Mouse (Mus musculus) ES-E14 (cell line): ENCODE measurements around the gene Gm21962. TPM values are rescaled to one million over a fixed set of nuclear protein-coding genes. Genes with fewer than 3 reads are reported as not detected.

ENCODE experiments used
- DNase-seq: peaks from one replicate; pipeline ENCODE4 v3.0.0-alpha.2; 2013; ENCODE audit warnings: low read depth, low spot score
- H3K27ac ChIP-seq: 2 replicates; pipeline ENCODE4 v1.5.1; 2012; ENCODE audit warnings: low read depth, mild to moderate bottlenecking, low read length, moderate library complexity, mixed read lengths; ENCODE audit not compliant: poor library complexity, insufficient read depth, severe bottlenecking
- H3K36me3 ChIP-seq: 2 replicates; pipeline ENCODE4 v1.6.1; 2012; ENCODE audit warnings: mild to moderate bottlenecking, low read length, moderate library complexity, mixed read lengths; ENCODE audit not compliant: control insufficient read depth, poor library complexity, insufficient read depth, severe bottlenecking
- H3K4me1 ChIP-seq, 2 experiments: fragments of 150-350 bp in 1 of 2; sonication (generic) in 1 of 2; 2 replicates each; pipeline ENCODE4 v1.6.1; 2012; ENCODE audit warnings: low read length in 2 of 2, mild to moderate bottlenecking in 1 of 2, mixed read lengths in 1 of 2; ENCODE audit not compliant: control insufficient read depth in 2 of 2, insufficient read depth in 2 of 2, poor library complexity in 1 of 2
- H3K4me3 ChIP-seq, 2 experiments: fragments of 150-350 bp in 1 of 2; sonication (generic) in 1 of 2; 2 replicates each; pipeline ENCODE4 v1.5.1; 2012; ENCODE audit warnings: low read length in 2 of 2, low read depth in 1 of 2, mild to moderate bottlenecking in 1 of 2, mixed read lengths in 1 of 2; ENCODE audit not compliant: insufficient read depth in 1 of 2, poor library complexity in 1 of 2, severe bottlenecking in 1 of 2
- H3K9ac ChIP-seq: 2 replicates; pipeline ENCODE4 v1.6.1; 2012; ENCODE audit warnings: low read depth, mild to moderate bottlenecking, low read length, mixed read lengths; ENCODE audit not compliant: poor library complexity, insufficient read depth, severe bottlenecking
- H3K9me3 ChIP-seq: fragments of 150-350 bp; sonication (generic); 2 replicates; pipeline ENCODE4 v1.6.1; 2012; ENCODE audit warnings: low read depth, mild to moderate bottlenecking, low read length; ENCODE audit not compliant: control insufficient read depth, insufficient read depth
- CHD2 ChIP-seq: IDR thresholded peaks from 2 replicates; pipeline ENCODE4 v1.6.1; 2014; ENCODE audit warnings: mild to moderate bottlenecking, low read depth, low read length, inconsistent platforms
- HCFC1 ChIP-seq: IDR thresholded peaks from 2 replicates; pipeline ENCODE4 v1.6.1; 2012; ENCODE audit warnings: low read length, inconsistent platforms, borderline replicate concordance; ENCODE audit not compliant: insufficient read depth
- MAFK ChIP-seq: IDR thresholded peaks from 2 replicates; pipeline ENCODE4 v1.6.1; 2014; ENCODE audit warnings: mild to moderate bottlenecking, low read depth, low read length, inconsistent platforms; ENCODE audit not compliant: insufficient read depth
- ZC3H11A ChIP-seq: IDR thresholded peaks from 2 replicates; pipeline ENCODE4 v1.6.1; 2012; ENCODE audit warnings: low read depth, mild to moderate bottlenecking, inconsistent platforms, low read length, borderline replicate concordance
- ZNF384 ChIP-seq: IDR thresholded peaks from 2 replicates; pipeline ENCODE4 v1.6.1; 2012; ENCODE audit warnings: low read depth, low read length, inconsistent platforms
- in situ Hi-C, 2 experiments: fragments of 600-800 bp; cut with MboI; formaldehyde crosslinking; loops; one replicate each; pipeline ENCODE4 v1.15.1; 2025; ENCODE audit warnings: low sequenced_read_pairs in 2 of 2, inconsistent platforms in 1 of 2; ENCODE audit not compliant: unreplicated experiment in 2 of 2
- total RNA-seq: library from RNA; depleted of rRNA; stranded (reverse); fragments of 300-350 nt; gene quantifications from 2 replicates; pipeline ENCODE4 v1.2.3, GENCODE M21; 2012

Gene Gm21962
- total RNA-seq, 1 experiment, result 0.62 TPM

DNA sequence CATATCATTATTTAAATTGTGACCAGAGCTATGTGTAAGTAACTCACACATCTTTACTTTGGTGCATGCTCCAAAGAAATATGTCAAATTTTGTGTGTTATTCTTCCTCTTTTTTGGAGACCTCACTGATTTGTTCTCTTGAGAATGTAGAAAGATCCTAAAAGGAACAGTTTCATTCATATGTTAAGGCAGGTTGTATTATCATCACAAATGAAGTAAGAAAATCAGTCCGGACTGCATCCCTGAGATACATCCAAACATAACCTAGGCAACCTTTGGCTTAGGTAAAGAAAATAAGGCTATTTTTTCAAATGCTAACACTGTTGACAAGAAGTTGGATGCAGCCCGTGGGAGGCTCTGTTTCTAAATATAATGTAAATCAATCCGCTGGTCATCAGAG is 28.8 kb upstream of the Gm21962 start:
- TF ChIP-seq ZNF384, result no peak
- no peak for TF ChIP-seq CHD2
- no peak overlapping the region for H3K27ac ChIP-seq
- in situ Hi-C loops, result no loop called here
- H3K9me3 ChIP-seq, result no peaks in the 10 kb centered on the region
- no peak for DNase-seq
- H3K36me3 ChIP-seq, result no peaks in the 10 kb centered on the region
- peaks cover 3% of the 10 kb centered on the region in 2 experiments; a peak in 1 of 4 replicates for H3K4me1 ChIP-seq
- H3K4me3 ChIP-seq, result no peak overlapping the region
- no peak overlapping the region for H3K9ac ChIP-seq

DNA sequence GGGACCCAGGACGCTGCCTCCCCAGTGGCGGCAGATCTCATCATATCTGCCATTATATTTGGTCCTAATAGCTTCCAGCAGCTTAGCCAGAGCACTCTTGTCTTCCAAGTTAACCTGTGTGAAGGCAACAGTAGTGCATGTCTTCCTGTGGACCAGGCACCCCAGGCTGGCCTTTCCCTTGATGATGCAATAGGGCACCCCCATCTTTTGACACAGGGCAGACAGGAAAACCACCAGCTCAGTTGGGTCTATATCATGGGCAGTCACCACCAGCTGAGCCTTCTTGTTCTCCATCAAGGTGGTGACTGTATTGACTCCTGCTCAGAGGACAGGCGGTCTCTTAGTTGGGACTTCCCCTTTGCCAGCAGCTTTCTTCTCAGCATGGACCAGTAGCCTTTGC is 27.2 kb upstream of the Gm21962 start:
- peaks cover 3% of the 10 kb centered on the region in 2 experiments; a peak in 1 of 4 replicates for H3K4me1 ChIP-seq
- DNase-seq, result no peak
- no peak overlapping the region for H3K27ac ChIP-seq
- no peaks in the 10 kb centered on the region for H3K36me3 ChIP-seq
- H3K4me3 ChIP-seq, result no peak overlapping the region
- TF ChIP-seq CHD2 (no peak), MAFK (no peak), HCFC1 (no peak), ZC3H11A (no peak), ZNF384 (no peak)
- in situ Hi-C loops, result no loop called here
- no peak overlapping the region for H3K9ac ChIP-seq
- no peaks in the 10 kb centered on the region for H3K9me3 ChIP-seq

DNA sequence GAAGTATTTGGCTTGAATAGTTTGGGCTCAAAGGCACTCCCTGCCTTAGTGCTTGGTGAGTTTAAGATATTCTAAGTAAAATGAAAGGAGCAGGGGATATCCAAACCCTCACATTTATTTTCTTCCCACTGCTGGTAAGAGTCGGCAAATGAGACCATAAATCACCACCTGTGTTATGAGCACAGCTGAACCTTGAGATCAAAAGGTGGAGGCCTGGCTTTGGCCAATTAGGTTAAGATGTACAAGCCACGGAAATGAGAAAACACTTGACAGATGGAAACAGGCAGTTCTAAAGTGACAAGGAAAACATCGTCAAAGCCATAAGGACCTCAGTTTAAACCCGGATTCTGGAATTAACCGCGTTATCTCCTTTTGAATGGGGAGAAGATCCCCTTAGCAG is 26.4 kb upstream of the Gm21962 start:
- in situ Hi-C loops, result no loop called here
- no peak overlapping the region for H3K27ac ChIP-seq
- peaks cover 3% of the 10 kb centered on the region in 2 experiments; a peak in 1 of 4 replicates for H3K4me1 ChIP-seq
- TF ChIP-seq HCFC1 (no peak), CHD2 (no peak), MAFK (no peak), ZC3H11A (no peak), ZNF384 (no peak)
- H3K9ac ChIP-seq, result no peak overlapping the region
- no peak for DNase-seq
- no peaks in the 10 kb centered on the region for H3K9me3 ChIP-seq
- H3K4me3 ChIP-seq, result no peak overlapping the region
- no peaks in the 10 kb centered on the region for H3K36me3 ChIP-seq

DNA sequence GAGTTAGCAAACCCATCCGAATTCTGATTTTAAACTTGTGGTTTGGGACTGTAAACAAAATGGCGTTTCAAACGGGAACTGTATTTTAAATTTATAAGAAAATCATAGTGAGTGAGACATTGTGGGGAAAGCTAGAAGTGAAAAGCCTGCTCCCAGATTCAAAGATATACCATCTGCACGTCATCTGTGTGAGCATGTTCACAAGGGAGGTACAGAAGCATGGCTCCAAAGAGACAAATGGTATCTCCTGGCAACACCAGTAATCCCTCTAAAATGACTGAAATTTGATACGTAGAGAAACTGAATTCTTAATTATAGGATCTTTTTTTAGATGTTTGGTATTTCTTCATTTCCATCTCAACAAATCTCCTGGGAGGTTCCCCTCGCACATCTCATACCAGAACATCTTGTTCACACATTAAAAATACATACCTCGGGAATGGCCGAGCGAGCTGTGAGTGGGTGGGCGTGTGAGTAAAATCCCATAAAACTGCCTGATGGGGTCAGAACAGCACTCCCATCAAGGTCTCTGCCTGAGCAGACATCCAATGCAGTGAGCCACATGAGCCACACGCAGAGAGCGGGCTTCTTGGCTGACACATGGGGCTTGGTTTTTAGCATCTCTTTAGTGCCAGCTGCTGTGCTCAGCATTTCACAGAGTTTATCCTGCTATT is 23.8 kb upstream of the Gm21962 start:
- DNase-seq, result no peak
- TF ChIP-seq ZNF384, result no peak
- TF ChIP-seq CHD2, result no peak
- TF ChIP-seq HCFC1, result no peak
- no peak for TF ChIP-seq MAFK
- no peak for TF ChIP-seq ZC3H11A
- no peaks in the 10 kb centered on the region for H3K9me3 ChIP-seq
- no peaks in the 10 kb centered on the region for H3K36me3 ChIP-seq
- in situ Hi-C loops, result no loop called here
- H3K9ac ChIP-seq, result no peak overlapping the region
- H3K4me3 ChIP-seq, result no peak overlapping the region
- H3K4me1 ChIP-seq, result 0 out of 4 replicates have a peak, but pooled peaks cover 0 to 3% of the 10 kb centered on the region in 2 experiments
- H3K27ac ChIP-seq, result no peak overlapping the region

DNA sequence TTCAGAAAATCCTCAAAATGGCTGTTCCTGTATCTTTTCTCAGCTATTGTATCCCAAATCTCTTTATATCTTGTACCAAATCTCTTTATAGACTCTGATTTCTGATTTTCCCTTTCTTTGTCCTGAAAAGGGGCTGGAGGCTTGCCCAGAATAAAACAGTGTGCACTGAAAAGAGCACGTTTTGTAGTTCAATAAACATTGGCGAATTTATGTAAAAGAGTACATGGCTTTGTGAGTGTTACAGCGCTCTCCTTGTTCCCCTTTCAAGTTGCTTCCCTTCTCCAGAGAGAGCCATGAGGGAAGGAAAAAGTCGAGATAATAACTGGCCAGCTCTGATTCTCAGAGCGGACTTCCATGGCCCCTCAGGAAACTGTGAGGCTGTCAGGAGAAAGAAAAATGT is 22.2 kb upstream of the Gm21962 start:
- TF ChIP-seq HCFC1 (no peak), CHD2 (no peak), MAFK (no peak), ZNF384 (no peak), ZC3H11A (no peak)
- Histone ChIP-seq H3K4me1 (no peaks in the 10 kb centered on the region), H3K9me3 (no peaks in the 10 kb centered on the region), H3K4me3 (no peak overlapping the region), H3K9ac (no peak overlapping the region), H3K27ac (no peak overlapping the region), H3K36me3 (no peaks in the 10 kb centered on the region)
- DNase-seq, result no peak
- in situ Hi-C loops, result no loop called here
